Mouse (Mus musculus): ENCODE measurements around the gene Fignl1. TPM values are rescaled to one million over a fixed set of nuclear protein-coding genes. Genes with fewer than 3 reads are reported as not detected.

Fignl1 gene
- total and polyA plus RNA-seq, 3 experiments, result 34.2 to 59.9 (median 51.2) TPM

DNA sequence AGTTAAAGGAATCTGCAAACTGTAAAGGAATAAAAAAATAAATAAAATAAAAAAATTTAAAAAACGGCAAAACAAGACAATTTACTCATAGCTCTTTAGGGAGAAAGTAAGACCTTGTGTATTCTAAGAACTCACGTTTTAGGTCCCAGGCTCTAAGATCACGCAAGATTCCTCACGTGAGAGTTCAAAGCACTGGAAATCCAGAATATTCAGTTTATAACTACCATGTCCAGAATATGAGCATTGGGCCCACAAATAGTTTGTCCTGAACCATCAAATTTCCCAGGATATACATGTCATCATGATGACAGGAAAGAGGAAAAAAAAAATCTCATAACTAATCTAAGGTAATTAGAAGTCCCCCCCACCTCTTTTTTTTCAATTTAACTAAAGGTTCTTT is 27.0 kb upstream of the Fignl1 start:
- Histone ChIP-seq H3K36me3 (ENCODE audit: control insufficient read depth in 1 of 2, insufficient read depth in 2 of 2, low read length in 2 of 2) (peaks cover 0 to 32% of the 10 kb centered on the region in 2 experiments; a peak in 2 of 4 replicates), H3K4me1 (ENCODE audit: control insufficient read depth in 1 of 2, insufficient read depth in 2 of 2, low read length in 2 of 2) (peaks cover 11 to 30% of the 10 kb centered on the region in 2 experiments), H3K9ac (ENCODE audit: control insufficient read depth, low read depth, low read length, poor library complexity, severe bottlenecking) (no peak overlapping the region), H3K9me3 (replicated peaks; ENCODE audit: insufficient read depth, low read length) (no peaks in the 10 kb centered on the region), H3K27me3 (ENCODE audit: control insufficient read depth in 1 of 2, insufficient read depth in 2 of 2, low read length in 2 of 2) (peaks cover 6 to 19% of the 10 kb centered on the region in 2 experiments), H3K79me2 (ENCODE audit: control insufficient read depth, insufficient read depth, low read length, poor library complexity) (no peaks in the 10 kb centered on the region), H3K4me3 (ENCODE audit: control insufficient read depth in 1 of 2, insufficient read depth in 1 of 2, low read depth in 2 of 2, low read length in 2 of 2) (no peak overlapping the region), H3K27ac (ENCODE audit: control insufficient read depth, low read depth, low read length) (no peak overlapping the region)
- DNase-seq (ENCODE audit: low read depth, low spot score), result peak; percentile 39
- TF ChIP-seq NELFE (IDR thresholded peaks at IDR 0.05; ENCODE audit: low read depth, low read length) (no peak), BHLHE40 (IDR thresholded peaks at IDR 0.05; ENCODE audit: borderline replicate concordance, low read depth, low read length) (peak; percentile 78), ZNF384 (IDR thresholded peaks at IDR 0.05; ENCODE audit: low read depth, low read length) (0 out of 2 replicates have a peak, but pooled peaks have one; percentile 30), UBTF (IDR thresholded peaks at IDR 0.05; ENCODE audit: borderline replicate concordance, insufficient read depth, low read depth, low read length) (no peak), MXI1 (IDR thresholded peaks at IDR 0.05; ENCODE audit: low read depth, low read length) (no peak), CHD1 (IDR thresholded peaks at IDR 0.05; ENCODE audit: low read depth, low read length) (no peak), MYC (IDR thresholded peaks at IDR 0.05; ENCODE audit: low read depth, low read length) (0 out of 2 replicates have a peak, but pooled peaks have one; percentile 17), HCFC1 (IDR thresholded peaks at IDR 0.05; ENCODE audit: low read depth, low read length) (no peak), RCOR1 (IDR thresholded peaks at IDR 0.05; ENCODE audit: low read depth, low read length) (no peak)

DNA sequence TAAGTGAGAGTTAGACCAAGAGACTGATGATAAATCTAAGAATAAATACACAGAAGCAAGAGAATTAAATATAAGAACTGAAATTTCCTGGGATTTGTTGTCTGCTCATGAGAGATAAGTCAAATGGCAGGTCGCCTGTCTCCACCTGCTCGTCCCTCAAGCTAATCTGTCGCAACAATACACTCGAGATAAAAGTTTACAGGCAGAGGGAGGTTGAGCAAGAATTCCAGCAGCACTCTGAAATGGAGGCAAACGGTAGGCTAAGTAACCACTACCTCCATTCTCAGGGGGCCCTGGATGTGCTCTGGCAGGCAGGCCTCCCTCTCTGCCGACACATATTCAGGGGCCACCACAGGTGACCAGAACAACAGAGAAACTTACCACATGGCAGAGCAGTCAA is 26.6 kb upstream of the Fignl1 start:
- no peaks in the 10 kb centered on the region for H3K9me3 ChIP-seq (replicated peaks; ENCODE audit: insufficient read depth, low read length)
- H3K36me3 ChIP-seq (ENCODE audit: control insufficient read depth in 1 of 2, insufficient read depth in 2 of 2, low read length in 2 of 2), result peaks cover 0 to 28% of the 10 kb centered on the region in 2 experiments; a peak in 2 of 4 replicates
- H3K79me2 ChIP-seq (ENCODE audit: control insufficient read depth, insufficient read depth, low read length, poor library complexity), result no peaks in the 10 kb centered on the region
- peak; percentile 75 for DNase-seq (ENCODE audit: low read depth, low spot score)
- no peak overlapping the region for H3K27ac ChIP-seq (ENCODE audit: control insufficient read depth, low read depth, low read length)
- H3K4me3 ChIP-seq (ENCODE audit: control insufficient read depth in 1 of 2, insufficient read depth in 1 of 2, low read depth in 2 of 2, low read length in 2 of 2), result no peak overlapping the region
- peaks cover 10 to 28% of the 10 kb centered on the region in 2 experiments for H3K4me1 ChIP-seq (ENCODE audit: control insufficient read depth in 1 of 2, insufficient read depth in 2 of 2, low read length in 2 of 2)
- H3K9ac ChIP-seq (ENCODE audit: control insufficient read depth, low read depth, low read length, poor library complexity, severe bottlenecking), result no peak overlapping the region
- peaks cover 8 to 22% of the 10 kb centered on the region in 2 experiments for H3K27me3 ChIP-seq (ENCODE audit: control insufficient read depth in 1 of 2, insufficient read depth in 2 of 2, low read length in 2 of 2)
- TF ChIP-seq MEF2A (IDR thresholded peaks at IDR 0.05; ENCODE audit: extremely low read depth, insufficient replicate concordance, low read depth, low read length, poor library complexity, severe bottlenecking), result peak; percentile 38; the same call in 1 of the 2 replicates
- TF ChIP-seq MYC (IDR thresholded peaks at IDR 0.05; ENCODE audit: low read depth, low read length), result no peak
- TF ChIP-seq RAD21 (IDR thresholded peaks at IDR 0.05; ENCODE audit: low read depth, low read length), result no peak
- TF ChIP-seq GATA1 (IDR thresholded peaks at IDR 0.05; ENCODE audit: low read depth, low read length), result peak; percentile 94
- peak; percentile 98 for TF ChIP-seq TCF12 (IDR thresholded peaks at IDR 0.05; ENCODE audit: low read depth, low read length)
- TF ChIP-seq ZNF384 (IDR thresholded peaks at IDR 0.05; ENCODE audit: low read depth, low read length), result no peak
- TF ChIP-seq NELFE (IDR thresholded peaks at IDR 0.05; ENCODE audit: low read depth, low read length), result no peak
- peak; percentile 91 to 94 for TF ChIP-seq EP300 (IDR thresholded peaks at IDR 0.05; ENCODE audit: low read depth in 1 of 2, low read length in 2 of 2)
- no peak; the same call in 1 of the 2 replicates for TF ChIP-seq MAFK (IDR thresholded peaks at IDR 0.05; ENCODE audit: borderline replicate concordance, low read depth, low read length)
- no peak for TF ChIP-seq GABPA (IDR thresholded peaks at IDR 0.05; ENCODE audit: low read depth, low read length)
- peak; percentile 46; the same call in 1 of the 2 replicates for TF ChIP-seq MXI1 (IDR thresholded peaks at IDR 0.05; ENCODE audit: low read depth, low read length)
- no peak for TF ChIP-seq POLR2AphosphoS2 (IDR thresholded peaks at IDR 0.05; ENCODE audit: low read length)
- TF ChIP-seq UBTF (IDR thresholded peaks at IDR 0.05; ENCODE audit: borderline replicate concordance, insufficient read depth, low read depth, low read length), result no peak
- no peak for TF ChIP-seq ZMIZ1 (IDR thresholded peaks at IDR 0.05; ENCODE audit: low read depth, low read length)
- TF ChIP-seq ETS1 (IDR thresholded peaks at IDR 0.05; ENCODE audit: low read depth, low read length), result peak; percentile 83
- TF ChIP-seq KAT2A (conservative IDR thresholded peaks at IDR 0.05; ENCODE audit: low read depth, low read length), result no peak
- no peak for TF ChIP-seq E2F4 (IDR thresholded peaks at IDR 0.05; ENCODE audit: borderline replicate concordance, low read depth, low read length)
- TF ChIP-seq SIN3A (IDR thresholded peaks at IDR 0.05; ENCODE audit: low read length), result peak; percentile 36; the same call in 1 of the 2 replicates
- no peak for TF ChIP-seq USF1 (IDR thresholded peaks at IDR 0.05; ENCODE audit: low read depth, low read length)
- no peak for TF ChIP-seq CHD1 (IDR thresholded peaks at IDR 0.05; ENCODE audit: low read depth, low read length)
- peak; percentile 17; the same call in 1 of the 2 replicates for TF ChIP-seq MYB (IDR thresholded peaks at IDR 0.05; ENCODE audit: low read depth, low read length)
- TF ChIP-seq POLR2A (IDR thresholded peaks at IDR 0.05; ENCODE audit: control insufficient read depth in 1 of 2, insufficient read depth in 1 of 2, low read depth in 1 of 2, low read length in 2 of 2, poor library complexity in 1 of 2), result no peak
- no peak for TF ChIP-seq MAX (IDR thresholded peaks at IDR 0.05; ENCODE audit: low read length)
- TF ChIP-seq NRF1 (IDR thresholded peaks at IDR 0.05; ENCODE audit: insufficient read depth, low read depth, low read length, poor library complexity, severe bottlenecking), result no peak
- no peak for TF ChIP-seq CHD2 (IDR thresholded peaks at IDR 0.05; ENCODE audit: low read length)
- no peak for TF ChIP-seq MAZ (IDR thresholded peaks at IDR 0.05; ENCODE audit: low read depth, low read length)
- TF ChIP-seq POLR2AphosphoS5 (IDR thresholded peaks at IDR 0.05; ENCODE audit: borderline replicate concordance, low read depth, low read length), result no peak
- no peak for TF ChIP-seq BHLHE40 (IDR thresholded peaks at IDR 0.05; ENCODE audit: borderline replicate concordance, low read depth, low read length)
